Mouse (Mus musculus): Measurements from ENCODE around the gene Traf1.

Gene Traf1

GRCm38 (mm10) chr2:34899682-34900081, 61.9 kb downstream of the Traf1 start:
- DNase-seq, result peak; percentile 41

GRCm38 (mm10) chr2:34897820-34898219, 63.8 kb downstream of the Traf1 start:
- peak; percentile 44 for DNase-seq

GRCm38 (mm10) chr2:34896821-34897460, 64.6 kb downstream of the Traf1 start:
- peak; percentile 64 for DNase-seq

- DNase-seq, result peak; percentile 23
Measured at GRCm38 (mm10) chr2:34895503-34896113, 66.0 kb downstream of the Traf1 start.

- DNase-seq, result no peak
Measured at GRCm38 (mm10) chr2:34893950-34894349, 67.6 kb downstream of the Traf1 start.
